Mouse (Mus musculus) left cerebral cortex, adult 11 months (tissue): ENCODE data around the gene Vps37c.

Experiments used
- DNase-seq: peaks from one replicate; pipeline ENCODE4 v3.0.0; 2022; ENCODE audit warnings: low spot score

The Vps37c gene

GRCm38 (mm10) chr19:10742145-10742544 is 53.6 kb downstream of the Vps37c start:
- DNase-seq, result no peak

DNA sequence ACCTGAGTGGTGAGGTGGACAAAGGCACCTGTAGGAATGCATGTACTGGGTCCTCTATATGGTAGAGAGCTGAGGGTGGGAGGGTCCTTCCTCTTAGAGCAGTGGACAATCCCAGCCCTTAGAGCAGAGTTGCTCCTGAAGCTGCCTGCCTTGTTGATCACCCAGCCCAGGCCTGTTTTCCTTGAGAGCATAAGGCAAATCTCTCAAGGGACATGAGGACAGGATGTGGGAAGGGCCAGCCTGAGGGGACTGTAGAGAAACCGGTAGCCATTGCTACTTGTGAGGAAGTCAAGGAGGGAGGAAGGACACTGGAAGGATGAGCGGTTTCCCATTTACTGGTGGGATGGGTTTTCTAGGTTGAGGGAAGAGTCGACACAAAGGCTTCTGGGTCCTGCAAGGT is 54.0 kb downstream of the Vps37c start:
- no peak for DNase-seq

DNA sequence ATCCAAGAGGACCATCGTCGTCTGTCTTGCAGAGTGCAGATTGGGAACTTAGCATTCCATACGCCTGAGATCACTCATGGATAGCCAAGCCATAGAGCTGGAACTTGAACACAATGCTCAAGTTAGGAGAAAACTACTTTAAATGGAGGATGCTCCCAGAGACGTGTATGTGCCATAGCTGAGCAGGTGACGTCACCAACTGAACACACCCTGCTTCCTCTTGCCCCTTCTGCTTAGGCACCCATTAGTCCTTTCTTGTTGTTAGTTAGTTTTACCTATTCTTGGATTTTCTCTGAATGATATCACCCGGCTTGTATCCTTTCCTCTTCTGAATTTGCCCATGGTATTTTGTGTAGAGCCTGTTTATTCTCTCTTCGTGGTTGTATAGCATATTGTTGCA is 58.6 kb downstream of the Vps37c start:
- DNase-seq, result no peak

GRCm38 (mm10) chr19:10747718-10748117 is 59.2 kb downstream of the Vps37c start:
- no peak for DNase-seq

DNA sequence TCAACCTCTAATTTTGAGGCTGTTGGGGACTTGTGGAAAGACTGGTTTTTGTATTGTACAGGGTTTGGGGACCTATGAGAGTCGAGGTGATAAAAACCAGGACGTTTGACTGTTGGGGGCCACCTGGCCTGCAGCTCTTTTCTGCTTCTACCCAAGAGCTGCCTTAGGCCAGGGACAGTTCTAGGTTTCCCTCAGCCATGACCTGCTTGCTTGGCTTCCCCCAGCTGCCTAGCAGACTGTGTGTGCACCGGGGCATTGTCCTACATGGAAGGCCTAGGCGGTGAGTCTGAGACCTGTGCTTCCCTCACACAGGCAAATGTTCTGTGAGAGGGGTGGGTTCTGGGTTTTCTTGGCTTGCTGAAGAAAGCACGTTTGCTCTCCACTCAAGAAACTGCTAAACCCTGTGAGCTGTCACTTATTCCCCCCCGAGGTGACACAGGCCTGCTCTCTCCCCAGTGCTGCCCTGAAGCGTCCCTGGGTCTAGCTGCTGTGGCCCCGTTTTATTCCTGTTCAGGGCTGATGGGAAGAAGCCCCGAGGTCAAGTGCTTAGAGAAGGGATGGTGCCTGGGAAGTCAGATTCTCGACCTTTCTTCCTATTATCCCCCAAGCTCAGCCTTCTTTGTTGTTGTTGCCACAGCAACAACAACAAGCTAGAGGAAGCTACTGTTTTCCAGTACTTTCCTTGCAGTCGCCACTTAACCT is 60.0 kb downstream of the Vps37c start:
- no peak for DNase-seq

DNA sequence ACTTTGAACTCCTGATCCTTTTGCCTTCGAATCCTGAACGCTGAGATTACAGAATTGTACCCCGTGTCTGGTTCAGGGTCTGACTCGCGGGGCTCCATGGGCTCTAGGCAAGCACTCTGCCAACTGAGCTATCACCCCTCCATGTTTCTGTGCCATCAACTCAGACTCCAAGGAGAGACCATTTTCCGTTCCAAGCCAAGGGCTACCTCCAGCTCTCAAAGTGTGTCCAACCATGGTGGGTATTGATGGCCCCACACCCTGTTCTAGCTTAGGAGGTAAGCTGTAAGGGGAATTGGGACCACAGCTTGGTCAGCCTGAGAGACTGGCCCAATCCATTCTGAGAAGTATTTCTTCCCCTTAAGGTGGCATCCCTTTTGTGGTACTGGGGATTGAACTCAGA is 60.8 kb downstream of the Vps37c start:
- DNase-seq, result no peak

GRCm38 (mm10) chr19:10750161-10750560 is 61.6 kb downstream of the Vps37c start:
- DNase-seq, result no peak

- DNase-seq, result no peak
Observed at GRCm38 (mm10) chr19:10751607-10752006, 63.1 kb downstream of the Vps37c start.

DNA sequence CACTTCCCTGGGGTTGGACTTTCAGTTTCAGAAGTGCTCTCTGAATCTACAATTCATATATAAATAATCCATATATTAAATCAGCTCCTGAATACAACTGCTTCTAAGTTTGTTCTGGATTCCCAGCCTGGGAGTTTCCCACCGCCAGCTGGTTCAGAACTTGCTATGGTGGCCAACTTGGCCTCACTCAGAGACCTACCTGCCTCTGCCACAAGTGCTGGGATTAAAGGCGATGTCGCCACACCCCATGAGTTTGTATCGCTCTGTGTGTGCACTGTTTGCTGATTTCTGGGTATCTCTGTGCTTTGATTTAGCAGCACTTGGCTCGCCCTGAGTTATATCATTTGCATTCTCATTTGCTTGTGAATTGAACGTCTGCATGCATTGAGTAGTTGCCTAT is 63.6 kb downstream of the Vps37c start:
- no peak for DNase-seq

- DNase-seq, result no peak
Observed at GRCm38 (mm10) chr19:10752646-10753045, 64.1 kb downstream of the Vps37c start.

DNA sequence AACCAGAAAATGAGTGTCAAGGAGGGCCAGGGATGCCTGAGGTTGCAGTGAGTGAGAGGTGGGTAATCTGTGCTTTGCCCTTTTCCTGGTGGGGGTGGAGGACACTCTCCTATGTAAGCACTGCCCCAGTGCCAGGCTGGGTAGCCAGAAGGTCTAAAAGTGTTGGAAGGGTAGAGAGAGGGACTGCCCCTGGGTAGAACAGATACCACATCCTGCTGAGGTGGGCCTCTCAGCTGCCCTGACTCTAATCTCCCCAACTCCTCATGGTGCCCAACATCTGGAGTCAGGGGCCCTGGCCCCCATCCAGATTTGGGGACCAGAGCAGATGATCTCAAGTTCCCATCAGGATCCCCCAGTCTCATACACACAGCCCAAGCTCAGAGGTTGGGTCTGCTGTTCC is 68.6 kb downstream of the Vps37c start:
- no peak for DNase-seq

- DNase-seq, result no peak
Observed at GRCm38 (mm10) chr19:10757526-10757925, 69.0 kb downstream of the Vps37c start.

DNA sequence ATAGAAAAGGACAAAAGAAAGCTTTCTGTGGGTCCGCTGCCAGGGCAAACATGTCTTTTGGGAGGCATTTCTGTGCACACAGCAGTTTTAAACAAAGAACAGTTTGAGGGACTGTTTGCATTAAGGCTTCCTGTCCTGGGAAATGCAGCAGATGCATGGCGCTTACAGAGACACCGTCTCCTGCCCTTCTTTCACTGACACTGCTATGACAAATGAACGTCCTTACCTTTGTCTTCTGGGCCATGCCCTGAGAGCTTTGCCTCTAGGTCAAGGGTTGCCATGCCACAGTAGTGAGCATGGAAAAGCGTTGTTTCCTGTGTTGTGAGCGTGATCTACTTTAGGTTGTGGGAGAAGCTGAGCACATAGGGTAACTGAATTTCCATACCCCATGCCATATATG is 70.2 kb downstream of the Vps37c start:
- no peak for DNase-seq

GRCm38 (mm10) chr19:10759525-10759924 is 71.0 kb downstream of the Vps37c start:
- no peak for DNase-seq

DNA sequence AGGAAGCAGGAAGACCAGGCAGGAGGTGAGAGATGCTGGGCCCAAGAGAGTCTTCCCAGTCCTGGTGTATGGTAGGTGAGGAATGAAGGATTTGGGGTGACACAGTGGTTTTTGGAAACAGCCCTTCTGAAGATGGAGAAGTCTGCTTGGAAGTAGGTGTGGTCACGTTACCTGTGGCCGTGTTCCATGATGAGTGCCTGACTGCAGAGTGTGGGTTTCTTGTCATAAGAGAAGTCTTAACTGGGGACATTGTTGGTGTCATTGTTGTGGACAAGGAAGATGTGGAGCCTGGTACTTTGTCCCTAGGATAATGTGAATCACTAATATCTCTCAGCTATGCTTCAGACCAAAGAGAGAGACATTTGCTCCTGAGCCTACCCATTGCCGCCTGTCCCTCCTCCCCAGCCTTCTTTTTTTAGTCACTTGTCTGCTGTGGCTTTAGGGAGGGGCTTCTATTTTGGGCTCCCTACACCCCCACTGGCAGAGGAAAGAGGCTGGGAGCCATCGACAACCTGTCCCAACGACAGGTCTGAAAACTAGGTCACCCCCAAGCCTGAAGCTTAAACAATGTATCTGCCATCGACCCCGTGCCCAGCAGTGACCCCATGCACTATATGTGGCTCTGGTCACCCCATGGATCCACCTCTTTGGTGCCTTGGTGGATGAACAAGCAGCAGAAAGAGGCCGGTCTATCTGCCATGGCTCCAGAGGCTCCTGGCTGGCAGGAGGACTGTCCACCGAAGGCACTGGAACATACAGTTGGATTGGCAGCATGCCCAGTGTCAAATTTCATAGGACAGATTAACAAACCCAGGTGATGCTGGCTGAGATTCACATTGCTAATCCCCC is 71.7 kb downstream of the Vps37c start:
- no peak for DNase-seq

GRCm38 (mm10) chr19:10761794-10762415 is 73.4 kb downstream of the Vps37c start:
- no peak for DNase-seq

- DNase-seq, result no peak
Observed at GRCm38 (mm10) chr19:10762468-10762867, 73.9 kb downstream of the Vps37c start.

DNA sequence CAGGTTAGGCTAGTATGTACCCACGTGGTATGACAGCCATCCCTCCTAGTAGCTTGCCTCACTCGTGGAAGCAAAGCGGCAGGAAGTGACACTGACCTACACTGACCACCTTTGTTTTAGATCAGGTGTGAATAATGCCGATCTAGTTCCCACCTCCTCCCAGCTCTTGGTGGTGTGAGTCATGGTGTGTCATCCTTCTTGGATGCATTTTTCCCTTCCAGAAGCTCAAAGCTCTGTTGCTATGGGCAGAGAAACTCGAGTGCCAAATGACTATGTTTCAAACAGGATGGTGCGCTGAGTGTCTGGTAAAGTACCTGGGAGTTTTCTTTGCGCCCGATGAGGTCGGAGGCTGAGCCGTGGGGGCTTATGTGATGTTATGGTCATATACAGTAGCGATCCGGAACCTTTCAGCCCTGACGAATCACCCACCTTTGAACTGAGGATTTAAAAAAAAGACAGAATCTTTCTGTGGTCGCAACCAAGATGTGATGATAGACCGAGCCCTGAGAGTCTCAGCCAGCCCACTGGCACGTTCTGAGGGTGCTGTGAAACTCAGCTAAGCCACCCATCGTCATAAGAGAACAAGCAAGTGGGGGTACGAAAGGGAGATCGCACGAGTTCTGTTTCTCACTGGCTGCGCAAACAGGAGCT is 75.0 kb downstream of the Vps37c start:
- no peak for DNase-seq
